Mouse (Mus musculus) spleen, adult 2 months (tissue): ENCODE results near the gene Agfg1.

Experiments
- CTCF ChIP-seq: fragments of 200-500 bp; IDR thresholded peaks from 2 replicates; pipeline ENCODE4 v1.5.1; 2011; ENCODE audit warnings: mild to moderate bottlenecking, inconsistent platforms; ENCODE audit not compliant: insufficient read depth, insufficient read length, insufficient replicate concordance; ENCODE audit errors: extremely low read depth
- POLR2A ChIP-seq: fragments of 200-500 bp; IDR thresholded peaks from 2 replicates; pipeline ENCODE4 v1.6.1; 2011; ENCODE audit warnings: low read depth, low read length, inconsistent platforms

DNA sequence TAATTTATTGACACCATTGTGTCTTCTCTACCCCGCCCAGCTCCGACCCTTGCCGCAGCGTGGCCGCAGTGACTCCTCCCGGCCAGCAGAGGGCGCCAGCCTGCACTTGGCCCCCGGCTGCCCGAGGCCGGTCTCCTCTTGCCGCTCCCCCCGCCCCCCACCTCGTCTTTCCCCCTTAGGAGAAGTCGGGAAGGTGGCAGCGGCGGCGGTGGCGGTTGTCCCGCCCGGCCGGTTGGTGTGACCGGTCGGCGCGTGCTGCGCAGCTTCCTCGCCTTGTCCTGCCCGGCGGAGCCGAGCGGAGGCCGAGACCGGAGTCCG is at the start of gene Agfg1:
- TF ChIP-seq CTCF (peak; percentile 97), POLR2A (peak; percentile 47; the same call in 1 of the 2 replicates)
